Mouse (Mus musculus) ES-Bruce4 (cell line): Measurements from ENCODE around the gene Tbx4.

Source experiments
- EP300 ChIP-seq: IDR thresholded peaks from 2 replicates; pipeline ENCODE4 v1.6.1; 2011; ENCODE audit warnings: low read depth, low read length; ENCODE audit not compliant: insufficient read depth
- POLR2A ChIP-seq: IDR thresholded peaks from one replicate; pipeline ENCODE4 v1.8.1; 2011; ENCODE audit warnings: low read length; ENCODE audit not compliant: insufficient read depth

- TF ChIP-seq POLR2A (no peak), EP300 (no peak)
Measured at GRCm38 (mm10) chr11:85841980-85842379, 44.2 kb upstream of the Tbx4 start.
